Mouse (Mus musculus) forebrain, embryonic 10.5 days (tissue): ENCODE measurements at regions not wholly inside any gene's neighbourhood (a gene's known extent, or its start where the extent isn't known, plus 50 kb on each side); places are given as distances from the start of the nearest gene placed in this dataset.
"Not testable (repeated sequence)": the region's sequence is repeated elsewhere in the genome, so short reads cannot be mapped to it uniquely, and the experiment has no call there.

Experiments
- DNase-seq: peaks from one replicate; pipeline ENCODE4 v3.0.0-alpha.2; 2017; ENCODE audit warnings: low spot score; ENCODE audit errors: extremely low spot score
- H3K27ac ChIP-seq: fragments of 300-500 bp; sonication (generic); 2 replicates; pipeline ENCODE4 v1.5.1; 2016; ENCODE audit warnings: mild to moderate bottlenecking
- H3K27me3 ChIP-seq: fragments of 300-500 bp; sonication (generic); 2 replicates; pipeline ENCODE4 v1.6.1; 2016; ENCODE audit warnings: mild to moderate bottlenecking; ENCODE audit not compliant: poor library complexity, severe bottlenecking
- H3K36me3 ChIP-seq: fragments of 300-500 bp; sonication (generic); replicated peaks from 2 replicates; pipeline ENCODE4 v1.6.1; 2016; ENCODE audit warnings: mild to moderate bottlenecking, moderate library complexity
- H3K4me1 ChIP-seq: fragments of 300-500 bp; sonication (generic); 2 replicates; pipeline ENCODE4 v1.6.1; 2016
- H3K4me3 ChIP-seq: fragments of 300-500 bp; sonication (generic); 2 replicates; pipeline ENCODE4 v1.5.1; 2016; ENCODE audit warnings: mild to moderate bottlenecking, moderate library complexity
- H3K9me3 ChIP-seq: fragments of 300-500 bp; sonication (generic); 2 replicates; pipeline ENCODE4 v1.6.1; 2016; ENCODE audit warnings: mild to moderate bottlenecking, moderate library complexity
- WGBS: fragments of 180-500 bp; shearing (Covaris S2); methylation state at CpG from one replicate; pipeline ENCODE4 v1.1.7; 2016; 5-methylcytosine and 5-hydroxymethylcytosine counted together

DNA sequence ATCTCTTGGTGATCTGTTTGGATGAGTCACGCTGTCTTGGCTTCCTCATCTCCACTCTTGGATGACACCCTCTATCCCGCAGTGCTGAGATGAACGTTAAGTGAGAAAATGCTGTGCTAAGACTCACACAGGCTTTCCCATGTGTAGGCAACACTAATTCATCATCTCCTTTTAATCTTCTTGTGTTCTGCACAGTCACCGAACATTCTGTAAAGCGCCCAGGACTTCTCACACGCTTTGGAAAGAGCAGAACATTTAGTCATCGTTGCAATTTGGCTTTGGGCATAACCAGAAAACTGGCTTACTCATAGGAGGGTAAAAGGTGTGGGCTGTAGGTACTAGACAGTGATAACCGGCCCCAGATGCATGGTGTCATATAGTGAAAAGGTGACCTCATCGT, 94.9 kb downstream of the Plppr4 start:
- no peaks in the 10 kb centered on the region for H3K27me3 ChIP-seq
- DNase-seq = no peak
- no peak overlapping the region for H3K27ac ChIP-seq
- WGBS = 92% methylated on average over 9 of the region's 9 CpGs
- no peaks in the 10 kb centered on the region for H3K4me1 ChIP-seq
- H3K36me3 ChIP-seq = no peaks in the 10 kb centered on the region
- H3K4me3 ChIP-seq = no peak overlapping the region
- H3K9me3 ChIP-seq = no peaks in the 10 kb centered on the region

DNA sequence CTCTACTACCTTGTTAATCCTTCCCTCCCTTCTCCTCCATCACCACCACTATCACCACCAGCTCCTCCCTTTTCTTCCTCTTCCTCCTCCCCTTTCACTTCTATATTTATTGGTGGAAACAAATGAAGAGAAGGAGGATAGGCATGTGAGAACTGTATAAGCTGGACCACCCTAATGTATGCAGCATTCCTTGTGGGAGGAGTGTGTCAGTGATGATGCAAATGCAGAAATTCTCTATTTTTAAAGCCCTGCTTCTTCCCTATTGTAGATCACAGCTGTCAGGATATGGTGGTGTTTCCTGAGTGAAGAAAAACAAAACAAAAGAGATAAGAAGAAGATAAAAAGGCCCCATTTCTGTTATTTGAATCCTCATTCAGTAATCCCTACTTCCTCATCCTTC, 112.8 kb downstream of the Plppr4 start:
- Histone ChIP-seq H3K9me3 (no peaks in the 10 kb centered on the region), H3K4me3 (no peak overlapping the region), H3K27me3 (no peaks in the 10 kb centered on the region), H3K36me3 (no peaks in the 10 kb centered on the region), H3K27ac (no peak overlapping the region), H3K4me1 (no peaks in the 10 kb centered on the region)
- DNase-seq = no peak

DNA sequence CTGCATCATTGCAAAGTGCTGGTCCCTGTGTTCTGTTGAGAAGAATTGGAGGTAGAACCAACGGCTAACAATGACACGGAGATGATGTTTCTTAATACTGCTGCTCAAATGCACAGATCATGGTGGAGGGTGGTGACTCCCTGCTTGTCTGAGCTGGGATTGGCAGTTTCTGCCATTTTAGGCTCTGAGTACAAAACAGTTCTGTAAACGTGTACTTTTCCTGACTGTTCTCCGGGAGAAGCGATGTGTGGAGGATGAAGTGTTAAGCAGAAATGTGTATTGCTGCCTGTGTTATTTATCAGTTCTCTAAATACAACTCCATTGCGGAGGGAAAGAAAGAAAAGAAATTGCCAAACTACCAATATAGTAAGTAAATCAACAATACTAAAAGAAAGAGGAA, 118.9 kb downstream of the Plppr4 start:
- H3K4me3 ChIP-seq = no peak overlapping the region
- 93% methylated on average over 6 of the region's 6 CpGs for WGBS
- H3K4me1 ChIP-seq = no peaks in the 10 kb centered on the region
- H3K27ac ChIP-seq = no peak overlapping the region
- H3K9me3 ChIP-seq = no peaks in the 10 kb centered on the region
- no peak for DNase-seq
- no peaks in the 10 kb centered on the region for H3K36me3 ChIP-seq
- no peaks in the 10 kb centered on the region for H3K27me3 ChIP-seq

DNA sequence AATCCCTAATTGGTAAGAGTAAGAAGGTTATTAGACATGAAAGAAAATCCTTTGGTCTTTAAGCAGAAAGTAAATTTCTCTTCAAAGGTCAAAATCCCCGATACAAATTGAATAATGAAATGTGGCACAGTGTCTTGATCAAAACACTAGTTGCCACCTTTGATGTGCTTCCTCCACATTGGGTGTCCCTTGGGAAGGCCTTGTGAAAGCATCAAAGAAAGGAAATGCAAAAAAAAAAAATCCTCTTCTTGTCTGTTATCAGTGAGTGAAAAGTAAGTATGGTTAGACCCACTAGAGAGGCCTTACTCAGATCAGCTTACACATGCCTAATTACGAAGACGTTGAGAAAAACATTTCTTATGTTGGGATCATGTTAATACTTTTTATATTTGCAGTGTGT, 134.1 kb downstream of the Plppr4 start:
- DNase-seq = no peak
- no peaks in the 10 kb centered on the region for H3K9me3 ChIP-seq
- no peaks in the 10 kb centered on the region for H3K4me1 ChIP-seq
- no peak overlapping the region for H3K27ac ChIP-seq
- H3K27me3 ChIP-seq = no peaks in the 10 kb centered on the region
- H3K4me3 ChIP-seq = no peak overlapping the region
- WGBS = 85% methylated on average over 3 of the region's 3 CpGs
- H3K36me3 ChIP-seq = no peaks in the 10 kb centered on the region

DNA sequence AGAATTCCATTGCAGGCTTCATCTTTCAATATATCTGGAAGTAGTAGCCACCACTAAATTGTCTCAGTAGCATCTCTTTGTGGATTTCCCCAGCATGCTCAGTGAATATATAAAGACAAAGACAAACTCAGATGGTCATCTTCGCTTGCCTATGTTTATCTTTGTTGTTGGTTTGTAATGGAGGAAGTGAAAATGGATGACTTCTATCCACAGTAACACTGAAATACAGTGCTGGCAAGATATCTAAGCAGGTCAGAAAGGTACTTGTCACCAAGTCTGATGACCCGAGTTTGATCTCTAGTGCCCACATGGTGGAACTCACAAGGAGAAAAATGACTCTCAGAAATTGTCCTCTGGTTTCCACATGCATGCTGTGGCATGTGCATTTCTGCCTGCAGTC, 135.6 kb downstream of the Plppr4 start:
- Histone ChIP-seq H3K27ac (no peak overlapping the region), H3K27me3 (no peaks in the 10 kb centered on the region), H3K9me3 (no peaks in the 10 kb centered on the region), H3K4me3 (no peak overlapping the region), H3K36me3 (no peaks in the 10 kb centered on the region), H3K4me1 (no peaks in the 10 kb centered on the region)
- WGBS = 84% methylated on average over 2 of the region's 2 CpGs
- no peak for DNase-seq

DNA sequence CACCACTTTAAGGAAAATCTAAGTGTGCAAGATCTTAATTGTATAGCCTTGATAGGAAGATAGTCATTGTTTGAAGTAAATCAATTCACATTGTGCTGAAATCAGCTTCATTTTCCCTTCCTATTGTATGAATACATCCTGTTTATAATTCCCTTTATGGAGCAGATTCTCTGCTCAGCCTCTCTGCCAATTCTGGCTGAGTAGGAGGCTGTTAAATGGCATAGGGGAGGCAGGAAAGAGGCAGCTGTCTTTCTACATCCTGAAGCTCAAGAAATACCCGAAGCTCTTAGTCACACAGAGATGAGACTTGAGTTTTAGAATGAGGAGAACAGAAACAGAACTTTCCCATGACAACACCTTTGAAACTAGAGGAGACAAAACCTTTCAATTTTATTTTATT, 142.7 kb downstream of the Plppr4 start:
- Histone ChIP-seq H3K27ac (no peak overlapping the region), H3K9me3 (no peaks in the 10 kb centered on the region), H3K4me1 (no peaks in the 10 kb centered on the region), H3K36me3 (no peaks in the 10 kb centered on the region), H3K27me3 (no peaks in the 10 kb centered on the region), H3K4me3 (no peak overlapping the region)
- DNase-seq = no peak
- WGBS = 79% methylated on average over 1 of the region's 1 CpGs

DNA sequence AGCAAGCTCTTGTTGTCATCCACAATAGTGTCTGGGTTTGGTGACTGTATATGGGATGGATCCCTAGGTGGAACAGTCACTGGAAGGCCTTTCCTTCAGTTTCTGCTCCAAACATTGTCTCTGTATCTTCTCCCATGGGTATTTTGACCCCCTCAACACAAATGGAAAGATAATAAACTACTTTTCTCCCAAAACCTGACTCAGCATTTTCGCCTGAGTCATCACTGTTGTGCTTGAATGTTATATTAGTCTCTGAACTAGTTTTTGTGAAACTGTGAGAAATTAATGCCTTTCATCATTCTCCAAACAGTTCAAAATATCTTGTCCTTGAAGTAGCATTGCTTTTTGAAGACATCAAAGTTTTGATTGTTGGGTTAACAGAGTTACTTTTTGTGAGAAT, 168.8 kb downstream of the Plppr4 start:
- H3K4me1 ChIP-seq = no peaks in the 10 kb centered on the region
- 93% methylated on average over 1 of the region's 1 CpGs for WGBS
- H3K36me3 ChIP-seq = no peaks in the 10 kb centered on the region
- H3K4me3 ChIP-seq = no peak overlapping the region
- H3K27ac ChIP-seq = no peak overlapping the region
- H3K9me3 ChIP-seq = no peaks in the 10 kb centered on the region
- no peak for DNase-seq
- H3K27me3 ChIP-seq = no peaks in the 10 kb centered on the region

DNA sequence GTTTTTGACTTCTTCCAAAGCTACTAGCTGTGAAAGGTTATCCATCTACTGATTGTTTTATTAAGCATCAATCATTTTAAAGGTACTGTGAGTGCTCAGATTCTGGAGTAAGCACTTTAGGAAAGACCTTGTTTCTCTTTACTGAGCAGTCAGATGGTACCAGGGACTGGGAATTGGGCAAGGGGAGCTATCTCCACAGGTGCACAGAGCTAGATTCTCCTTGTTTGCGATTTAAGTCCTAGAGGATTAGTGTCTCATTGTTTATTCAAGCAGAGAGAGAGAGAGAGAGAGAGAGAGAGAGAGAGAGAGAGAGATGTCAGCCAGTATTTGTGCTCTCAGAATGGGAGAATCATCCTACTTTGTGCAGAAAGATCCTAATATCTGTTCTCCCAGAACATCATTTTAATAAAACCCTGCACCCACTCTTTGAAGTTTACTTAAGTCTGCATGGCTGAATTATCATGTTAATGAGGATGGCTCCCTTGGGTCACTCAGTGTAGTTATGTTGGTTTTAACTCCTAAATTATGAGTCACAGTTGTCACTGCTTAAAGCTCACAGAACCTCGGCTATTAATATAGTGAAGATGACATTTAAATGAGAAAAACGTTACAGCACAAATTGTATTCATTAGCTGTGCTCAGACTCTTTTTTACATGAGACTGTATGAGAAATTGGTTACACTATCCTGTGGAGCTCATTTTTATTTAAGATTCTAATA, 171.7 kb downstream of the Plppr4 start:
- Histone ChIP-seq H3K27me3 (no peaks in the 10 kb centered on the region), H3K4me1 (no peaks in the 10 kb centered on the region), H3K4me3 (no peak overlapping the region), H3K9me3 (no peaks in the 10 kb centered on the region), H3K36me3 (no peaks in the 10 kb centered on the region), H3K27ac (no peak overlapping the region)
- DNase-seq = no peak
- 54% methylated on average over 3 of the region's 3 CpGs for WGBS

DNA sequence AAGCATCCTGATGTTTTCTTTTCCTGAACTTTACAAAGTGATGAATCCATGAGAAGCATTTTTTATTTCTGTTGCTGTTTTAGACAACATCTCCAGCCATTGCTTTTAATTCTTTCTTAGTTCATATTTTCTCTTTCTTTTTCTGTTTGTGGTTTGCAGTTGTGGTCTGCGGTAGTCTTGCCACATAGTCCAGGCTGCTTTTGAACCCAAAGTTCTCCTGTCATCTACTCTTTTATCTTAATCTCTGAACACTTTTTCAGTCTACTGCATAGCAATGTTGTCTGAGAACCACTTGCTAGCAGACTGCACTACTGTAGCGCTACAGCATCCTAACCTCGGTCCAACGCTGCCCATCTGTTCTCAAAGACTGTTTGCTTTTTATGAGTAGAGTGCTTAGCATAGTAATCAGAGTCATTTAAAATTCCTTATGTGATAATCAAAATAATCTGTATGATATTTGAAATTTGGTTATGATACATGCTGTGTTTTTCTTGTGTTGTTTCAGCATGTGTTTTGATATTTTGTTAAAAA, 177.0 kb downstream of the Plppr4 start:
- Histone ChIP-seq H3K27ac (no peak overlapping the region), H3K4me1 (no peaks in the 10 kb centered on the region), H3K4me3 (no peak overlapping the region), H3K27me3 (no peaks in the 10 kb centered on the region), H3K9me3 (no peaks in the 10 kb centered on the region), H3K36me3 (no peaks in the 10 kb centered on the region)
- DNase-seq = no peak
- WGBS = 94% methylated on average over 4 of the region's 4 CpGs

DNA sequence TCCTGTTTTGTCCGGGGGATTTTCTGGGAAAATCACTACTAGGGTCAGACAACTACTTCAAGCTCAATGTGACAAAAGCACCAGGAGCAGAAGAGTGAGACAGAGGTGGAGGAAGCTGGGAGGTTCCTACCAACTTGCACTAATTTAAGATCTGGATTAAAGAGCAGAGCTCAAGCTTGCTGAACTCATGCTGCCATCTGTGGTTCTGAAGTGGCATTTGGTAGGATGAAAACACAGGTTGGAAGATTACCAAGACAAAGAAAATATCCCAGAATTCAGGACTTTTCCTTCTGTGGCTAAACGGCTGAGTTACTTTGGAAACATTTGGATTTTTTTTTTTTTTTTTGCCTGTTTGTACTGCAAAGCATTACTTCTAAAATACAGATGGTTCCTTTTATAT, 190.9 kb downstream of the Plppr4 start:
- 89% methylated on average over 2 of the region's 2 CpGs for WGBS
- no peak for DNase-seq
- Histone ChIP-seq H3K9me3 (no peaks in the 10 kb centered on the region), H3K27ac (no peak overlapping the region), H3K4me3 (no peak overlapping the region), H3K4me1 (no peaks in the 10 kb centered on the region), H3K27me3 (no peaks in the 10 kb centered on the region), H3K36me3 (no peaks in the 10 kb centered on the region)

DNA sequence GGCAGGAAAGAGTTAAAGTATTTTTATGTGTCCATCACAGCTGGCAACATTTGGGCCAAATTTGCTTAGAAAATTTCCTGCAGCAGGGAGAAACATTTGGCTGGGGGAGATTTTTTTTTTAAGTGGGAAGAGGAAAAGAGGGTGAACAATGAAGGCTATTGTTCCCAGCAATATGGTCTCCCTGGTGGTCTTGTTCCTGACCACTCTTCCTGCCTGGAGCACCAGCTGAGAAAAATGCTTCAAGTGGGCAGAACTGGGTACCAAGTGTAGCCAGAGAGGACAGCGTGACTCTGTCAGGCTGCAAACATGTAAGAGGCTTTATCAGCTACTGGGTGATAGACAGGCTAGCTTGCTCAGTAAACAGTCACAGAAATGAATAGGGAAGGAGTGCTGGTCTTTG, 194.3 kb upstream of the Palmd start:
- Histone ChIP-seq H3K36me3 (no peaks in the 10 kb centered on the region), H3K27ac (no peak overlapping the region), H3K4me3 (no peak overlapping the region), H3K9me3 (no peaks in the 10 kb centered on the region), H3K4me1 (peaks cover 8% of the 10 kb centered on the region; the same call in 1 of the 2 replicates), H3K27me3 (no peaks in the 10 kb centered on the region)
- DNase-seq = no peak
- 57% methylated on average over 1 of the region's 1 CpGs for WGBS

DNA sequence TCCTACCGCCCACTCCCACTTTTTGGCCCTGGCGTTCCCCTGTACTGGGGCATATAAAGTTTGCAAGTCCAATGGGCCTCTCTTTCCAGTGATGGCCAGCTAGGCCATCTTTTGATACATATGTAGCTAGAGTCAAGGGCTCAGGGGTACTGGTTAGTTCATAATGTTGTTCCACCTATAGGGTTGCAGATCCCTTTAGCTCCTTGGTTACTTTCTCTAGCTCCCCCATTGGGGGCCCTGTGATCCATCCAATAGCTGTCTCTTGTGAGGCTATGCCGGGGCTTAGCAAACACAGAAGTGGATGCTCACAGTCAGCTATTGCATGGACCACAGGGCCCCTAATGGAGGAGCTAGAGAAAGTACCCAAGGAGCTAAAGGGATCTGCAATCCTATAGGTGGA, 191.9 kb upstream of the Palmd start:
- H3K36me3 ChIP-seq, H3K9me3 ChIP-seq, DNase-seq, H3K4me3 ChIP-seq, H3K4me1 ChIP-seq, H3K27me3 ChIP-seq, H3K27ac ChIP-seq: not testable (repeated sequence)
- WGBS = 90% methylated on average over 3 of the region's 3 CpGs

DNA sequence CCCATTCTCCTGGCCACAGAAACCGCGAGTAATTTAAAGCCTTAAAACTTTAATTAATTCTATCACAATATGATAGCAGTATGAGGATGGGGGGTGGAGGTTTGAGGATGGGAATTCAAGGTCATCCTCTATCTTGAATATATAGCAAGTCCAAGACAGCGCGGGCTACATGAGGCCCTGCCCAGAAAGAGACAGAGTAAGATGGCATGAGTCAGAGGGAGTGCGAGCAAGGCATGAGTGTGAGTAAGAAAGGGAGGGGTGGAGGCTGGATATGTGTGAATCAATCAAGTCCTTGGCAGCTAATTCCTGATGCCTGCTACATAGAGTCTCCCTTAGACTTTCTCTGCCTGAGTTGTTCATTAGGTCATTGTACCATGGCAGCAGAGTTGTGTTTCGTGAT, 186.5 kb upstream of the Palmd start:
- Histone ChIP-seq H3K27ac (no peak overlapping the region), H3K4me1 (no peaks in the 10 kb centered on the region), H3K36me3 (no peaks in the 10 kb centered on the region), H3K9me3 (no peaks in the 10 kb centered on the region), H3K27me3 (no peaks in the 10 kb centered on the region), H3K4me3 (no peak overlapping the region)
- DNase-seq = no peak
- WGBS = 93% methylated on average over 6 of the region's 6 CpGs

DNA sequence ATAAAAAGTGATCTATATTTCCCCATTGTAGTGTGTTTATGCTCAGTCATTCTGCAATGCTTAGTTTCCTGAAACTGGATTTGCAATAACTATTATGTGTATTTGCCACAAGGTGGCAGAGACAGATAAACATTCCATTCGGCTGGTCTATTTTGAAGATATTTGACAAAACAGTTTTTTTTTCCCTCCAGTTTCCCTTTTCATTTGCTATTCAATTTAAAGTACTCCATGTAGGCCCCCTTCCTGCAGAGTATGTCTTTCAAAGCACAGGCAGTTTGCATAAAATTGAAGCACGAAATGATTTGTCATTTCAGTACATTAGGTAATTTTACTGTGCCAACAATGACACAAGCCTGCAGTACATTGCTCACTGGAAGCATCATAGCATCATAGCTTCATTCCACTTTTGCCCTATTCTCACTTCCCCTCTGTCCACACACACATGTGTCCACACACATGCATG, 184.3 kb upstream of the Palmd start:
- WGBS = 82% methylated on average over 2 of the region's 2 CpGs
- H3K4me3 ChIP-seq = no peak overlapping the region
- H3K4me1 ChIP-seq = no peaks in the 10 kb centered on the region
- DNase-seq = no peak
- H3K36me3 ChIP-seq = no peaks in the 10 kb centered on the region
- no peaks in the 10 kb centered on the region for H3K9me3 ChIP-seq
- no peak overlapping the region for H3K27ac ChIP-seq
- no peaks in the 10 kb centered on the region for H3K27me3 ChIP-seq
